Mouse (Mus musculus) kidney, embryonic 16.5 days (tissue): Measurements from ENCODE around the gene Zfp367. TPM values are rescaled to one million over a fixed set of nuclear protein-coding genes. Genes with fewer than 3 reads are reported as not detected.
A peak's percentile ranks its signal among the peaks of the same experiment; 100 is the strongest.

Source experiments
- ATAC-seq: fragments of 200-750 bp; cut with Nextera tagmentation; 2 replicates; pipeline ENCODE4 v1.8.0; 2017; ENCODE audit warnings: moderate TSS enrichment; ENCODE audit not compliant: low FRiP score, low TSS enrichment
- H3K27ac ChIP-seq: fragments of 300-500 bp; sonication (generic); 2 replicates; pipeline ENCODE4 v1.5.1; 2014; ENCODE audit warnings: low read length
- H3K27me3 ChIP-seq: fragments of 300-500 bp; sonication (generic); 2 replicates; pipeline ENCODE4 v1.6.1; 2014; ENCODE audit warnings: low read length, control low read depth, mixed read lengths; ENCODE audit not compliant: insufficient read depth
- H3K36me3 ChIP-seq: fragments of 300-500 bp; sonication (generic); 2 replicates; pipeline ENCODE4 v1.6.1; 2014; ENCODE audit warnings: low read length, control low read depth, mixed read lengths; ENCODE audit not compliant: insufficient read depth
- H3K4me1 ChIP-seq: fragments of 300-500 bp; sonication (generic); 2 replicates; pipeline ENCODE4 v1.6.1; 2014; ENCODE audit warnings: low read length, control low read depth, mixed read lengths; ENCODE audit not compliant: insufficient read depth
- H3K4me2 ChIP-seq: fragments of 300-500 bp; sonication (generic); replicated peaks from 2 replicates; pipeline ENCODE4 v1.6.1; 2014; ENCODE audit warnings: low read depth, low read length
- H3K4me3 ChIP-seq: fragments of 300-500 bp; sonication (generic); 2 replicates; pipeline ENCODE4 v1.5.1; 2014; ENCODE audit warnings: mild to moderate bottlenecking, low read length
- H3K9ac ChIP-seq: fragments of 300-500 bp; sonication (generic); replicated peaks from 2 replicates; pipeline ENCODE4 v1.6.1; 2014; ENCODE audit warnings: low read length
- H3K9me3 ChIP-seq: fragments of 300-500 bp; sonication (generic); 2 replicates; pipeline ENCODE4 v1.6.1; 2016; ENCODE audit warnings: low read length, control low read depth
- WGBS: fragments of 180-500 bp; shearing (Covaris S2); extraction: QIAGEN DNeasy Blood & Tissue Kit; methylation state at CpG from one replicate; pipeline ENCODE4 v1.1.7; 2014; 5-methylcytosine and 5-hydroxymethylcytosine counted together
- polyA plus RNA-seq: library from polyadenylated mRNA; unstranded; fragments of >200 nt; fragmentation: Nextera tagmentation; extraction: Ambion mirVana; gene quantifications from 2 replicates; pipeline ENCODE4 v1.2.1, GENCODE M21; 2015

Zfp367 gene
- polyA plus RNA-seq, 1 experiment from 2014 or later = 17.4 TPM

DNA sequence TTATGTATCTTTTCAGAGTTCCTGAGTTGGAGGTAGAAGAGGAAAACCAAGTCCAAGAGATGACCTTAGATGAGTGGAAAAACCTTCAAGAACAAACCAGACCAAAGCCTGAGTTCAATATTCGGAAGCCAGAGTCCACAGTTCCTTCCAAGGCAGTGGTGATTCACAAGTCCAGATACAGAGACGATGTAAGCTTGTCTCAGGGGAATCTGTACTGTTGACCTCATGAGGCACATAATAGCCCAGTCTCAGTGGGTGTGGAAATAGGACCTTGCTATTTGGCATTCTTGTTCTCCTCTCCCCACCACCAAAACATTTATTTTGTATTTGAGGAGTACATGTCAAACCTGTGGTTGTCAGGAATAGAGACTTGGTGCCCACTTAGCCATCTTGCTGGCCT, 29.1 kb upstream of the Zfp367 start:
- no peak overlapping the region for H3K4me2 ChIP-seq
- H3K9me3 ChIP-seq = no peaks in the 10 kb centered on the region
- no peak for ATAC-seq
- H3K4me3 ChIP-seq = no peak overlapping the region
- 70% methylated on average over 2 of the region's 2 CpGs for WGBS
- no peaks in the 10 kb centered on the region for H3K27me3 ChIP-seq
- peaks cover 26% of the 10 kb centered on the region for H3K36me3 ChIP-seq
- H3K27ac ChIP-seq = no peak overlapping the region
- no peak overlapping the region for H3K9ac ChIP-seq
- no peaks in the 10 kb centered on the region for H3K4me1 ChIP-seq

DNA sequence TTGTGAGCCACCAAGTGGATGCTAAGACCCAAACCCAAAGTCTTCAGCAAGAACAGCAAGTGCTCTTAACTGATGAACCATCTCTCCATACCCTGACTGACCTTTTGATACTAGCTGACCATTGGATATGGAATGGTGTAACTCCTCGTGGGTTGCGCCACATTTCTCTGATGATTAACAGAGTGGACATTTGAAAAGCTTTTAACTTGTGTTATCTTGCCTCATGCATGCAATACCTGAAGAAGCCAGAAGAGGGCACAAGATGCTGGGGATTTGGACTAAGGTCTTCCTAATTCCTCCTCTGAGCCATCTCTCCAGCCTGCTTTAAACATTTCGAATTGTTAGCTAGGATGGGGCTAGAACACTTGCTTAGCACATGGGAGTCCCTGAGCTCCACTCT, 27.9 kb upstream of the Zfp367 start:
- Histone ChIP-seq H3K4me3 (no peak overlapping the region), H3K27me3 (no peaks in the 10 kb centered on the region), H3K36me3 (peaks cover 25% of the 10 kb centered on the region), H3K9ac (no peak overlapping the region), H3K27ac (no peak overlapping the region), H3K9me3 (no peaks in the 10 kb centered on the region), H3K4me1 (no peaks in the 10 kb centered on the region), H3K4me2 (no peak overlapping the region)
- WGBS = 80% methylated on average over 3 of the region's 3 CpGs
- ATAC-seq = no peak

DNA sequence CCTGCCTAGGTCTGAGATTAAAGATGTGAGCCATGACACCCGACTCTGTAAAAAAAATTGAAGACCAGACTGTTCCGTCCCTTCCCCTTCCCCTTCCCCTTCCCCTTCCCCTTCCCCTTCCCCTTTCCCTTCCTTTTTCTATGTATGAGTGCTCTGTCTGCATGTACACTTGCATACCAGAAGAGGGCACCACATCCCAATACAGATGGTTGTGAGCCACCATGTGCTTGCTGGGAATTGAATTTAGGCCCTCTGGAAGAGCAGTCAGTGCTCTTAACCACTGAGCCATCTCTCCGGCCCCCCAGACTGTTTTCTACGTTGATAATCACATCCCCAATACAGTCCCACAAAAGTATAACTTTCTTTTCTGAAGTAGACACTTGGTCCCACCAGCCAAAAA, 27.3 kb upstream of the Zfp367 start:
- no peaks in the 10 kb centered on the region for H3K4me1 ChIP-seq
- H3K9me3 ChIP-seq = no peaks in the 10 kb centered on the region
- H3K9ac ChIP-seq = no peak overlapping the region
- no peak overlapping the region for H3K4me2 ChIP-seq
- H3K4me3 ChIP-seq = no peak overlapping the region
- no peaks in the 10 kb centered on the region for H3K27me3 ChIP-seq
- no peak for ATAC-seq
- 81% methylated on average over 4 of the region's 4 CpGs for WGBS
- no peak overlapping the region for H3K27ac ChIP-seq
- peaks cover 23% of the 10 kb centered on the region for H3K36me3 ChIP-seq

DNA sequence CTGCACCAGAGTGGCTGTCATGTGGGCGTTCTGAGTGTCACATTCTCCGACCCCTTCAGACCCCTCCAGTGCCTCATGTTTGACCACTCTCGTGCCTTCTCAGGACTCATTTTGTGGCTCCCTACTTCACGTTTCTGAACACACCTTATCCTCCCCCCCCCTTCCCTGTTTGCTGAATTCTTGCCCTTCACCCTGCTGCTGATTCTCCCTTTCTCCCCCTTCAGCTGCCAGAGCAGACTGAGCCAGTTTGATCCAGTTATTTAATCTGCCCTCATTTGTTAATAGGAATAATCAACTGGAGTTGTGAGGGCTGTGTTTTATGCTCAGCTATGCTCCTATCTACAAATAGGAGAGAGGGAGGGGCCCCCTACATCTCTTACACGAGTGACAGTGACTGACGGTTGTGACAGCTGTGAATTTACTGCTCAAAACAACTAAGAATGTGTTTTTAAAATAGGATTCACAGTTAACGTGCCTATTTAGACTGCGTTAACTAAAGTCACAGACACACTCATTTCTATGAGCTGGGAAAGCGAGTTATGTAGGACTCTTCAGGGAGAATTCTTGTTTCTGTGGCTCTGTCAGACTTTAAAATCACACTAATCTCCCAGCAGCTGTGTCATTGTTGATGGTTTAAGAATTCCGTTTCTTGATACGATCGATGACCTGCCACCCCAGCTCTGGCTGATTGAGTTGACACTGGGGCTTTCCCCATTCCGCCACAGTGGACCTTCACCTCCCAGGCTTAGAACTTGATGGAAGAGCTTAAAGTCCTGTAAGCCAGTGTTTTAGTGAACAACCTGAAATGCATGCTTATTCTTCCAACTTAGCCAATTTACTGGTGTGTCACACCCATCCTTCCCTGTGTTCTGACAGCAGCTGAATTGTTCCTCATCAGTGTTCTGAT, 26.0 kb upstream of the Zfp367 start:
- Histone ChIP-seq H3K36me3 (peaks cover 26% of the 10 kb centered on the region), H3K4me1 (no peaks in the 10 kb centered on the region), H3K4me2 (no peak overlapping the region), H3K27me3 (no peaks in the 10 kb centered on the region), H3K9me3 (no peaks in the 10 kb centered on the region), H3K4me3 (no peak overlapping the region), H3K9ac (no peak overlapping the region), H3K27ac (no peak overlapping the region)
- ATAC-seq = no peak
- 81% methylated on average over 13 of the region's 13 CpGs for WGBS

DNA sequence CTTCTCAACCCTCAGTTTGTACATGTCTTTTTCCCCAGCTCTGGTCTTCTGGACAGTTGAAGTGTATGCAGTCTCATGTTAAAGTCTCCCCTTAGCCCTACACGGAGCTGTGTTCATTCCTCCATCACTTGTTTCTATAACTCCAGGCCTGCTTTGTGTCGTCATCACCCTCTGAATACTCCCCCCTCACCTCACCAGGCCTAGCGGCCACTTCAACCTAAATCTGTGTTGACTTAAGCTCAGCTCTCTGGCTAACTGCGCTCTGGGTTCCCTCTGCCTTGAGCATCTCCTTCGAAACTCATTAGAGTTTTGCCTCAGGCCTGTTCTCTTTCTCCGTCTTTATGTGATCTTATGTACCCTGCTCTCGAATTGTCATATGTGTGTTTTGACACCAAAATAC, 25.0 kb upstream of the Zfp367 start:
- Histone ChIP-seq H3K4me3 (no peak overlapping the region), H3K27me3 (no peaks in the 10 kb centered on the region), H3K9ac (no peak overlapping the region), H3K4me2 (no peak overlapping the region), H3K9me3 (no peaks in the 10 kb centered on the region), H3K27ac (no peak overlapping the region), H3K36me3 (peaks cover 25% of the 10 kb centered on the region), H3K4me1 (no peaks in the 10 kb centered on the region)
- 82% methylated on average over 7 of the region's 7 CpGs for WGBS
- ATAC-seq = no peak

DNA sequence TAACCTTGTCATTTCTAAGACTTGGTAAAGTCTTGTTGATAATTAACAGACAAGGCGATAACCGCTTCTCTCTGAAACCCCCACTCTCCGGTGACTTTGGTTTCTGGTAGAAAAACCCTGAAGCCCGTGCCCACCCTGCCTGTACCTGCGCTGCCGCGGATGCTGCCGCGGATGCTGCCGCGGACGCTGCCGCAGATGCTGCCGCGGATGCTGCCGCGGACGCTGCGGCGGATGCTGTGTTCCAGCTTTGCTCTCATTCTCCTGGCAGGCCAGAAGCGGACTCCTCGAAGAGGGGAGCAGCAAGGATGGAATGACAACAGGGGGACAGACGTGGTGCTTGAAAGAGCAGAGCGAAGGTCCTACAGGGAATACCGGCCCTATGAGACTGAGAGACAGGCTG, 16.7 kb upstream of the Zfp367 start:
- Histone ChIP-seq H3K27ac (no peak overlapping the region), H3K4me3 (no peak overlapping the region), H3K4me2 (no peak overlapping the region), H3K4me1 (no peaks in the 10 kb centered on the region), H3K9ac (no peak overlapping the region), H3K27me3 (no peaks in the 10 kb centered on the region), H3K9me3 (peaks cover 49% of the 10 kb centered on the region), H3K36me3 (peaks cover 64% of the 10 kb centered on the region)
- 95% methylated on average over 25 of the region's 25 CpGs for WGBS
- ATAC-seq = no peak

DNA sequence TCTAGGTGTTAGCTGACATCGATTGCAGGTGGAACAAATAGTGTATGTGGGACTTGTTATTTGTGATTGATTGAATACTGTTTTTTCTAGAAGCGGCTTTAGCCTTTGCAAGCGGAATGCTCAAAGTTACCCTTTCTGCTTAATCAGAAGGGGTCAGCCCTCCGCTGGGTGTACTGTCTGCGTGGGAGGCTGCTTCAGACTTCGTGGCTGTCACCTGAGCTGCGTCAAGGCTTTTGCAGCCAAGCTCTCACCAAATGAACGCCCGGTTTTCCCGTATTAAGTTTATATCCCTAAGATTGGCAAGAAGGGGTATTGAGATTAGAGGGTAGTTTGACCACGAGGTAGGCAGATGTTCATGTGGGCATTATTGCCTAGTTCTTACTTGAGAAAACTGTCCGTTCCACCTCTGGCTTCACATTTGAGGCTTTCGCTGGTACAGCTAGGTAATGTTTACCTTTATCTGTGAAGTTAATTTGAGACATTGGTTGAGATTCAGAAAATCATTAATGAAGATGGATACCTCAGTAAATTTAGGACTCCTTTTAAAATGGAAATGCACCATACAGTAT, 10.2 kb upstream of the Zfp367 start:
- Histone ChIP-seq H3K36me3 (peaks cover 11% of the 10 kb centered on the region), H3K27ac (no peak overlapping the region), H3K4me1 (peaks cover 15% of the 10 kb centered on the region), H3K9ac (peak overlapping the region; percentile 79), H3K9me3 (peaks cover 10% of the 10 kb centered on the region), H3K4me3 (peak overlapping the region; percentile 73), H3K4me2 (peak overlapping the region; percentile 100), H3K27me3 (peaks cover 4% of the 10 kb centered on the region; the same call in 1 of the 2 replicates)
- no peak for ATAC-seq
- 22% methylated on average over 13 of the region's 13 CpGs for WGBS

DNA sequence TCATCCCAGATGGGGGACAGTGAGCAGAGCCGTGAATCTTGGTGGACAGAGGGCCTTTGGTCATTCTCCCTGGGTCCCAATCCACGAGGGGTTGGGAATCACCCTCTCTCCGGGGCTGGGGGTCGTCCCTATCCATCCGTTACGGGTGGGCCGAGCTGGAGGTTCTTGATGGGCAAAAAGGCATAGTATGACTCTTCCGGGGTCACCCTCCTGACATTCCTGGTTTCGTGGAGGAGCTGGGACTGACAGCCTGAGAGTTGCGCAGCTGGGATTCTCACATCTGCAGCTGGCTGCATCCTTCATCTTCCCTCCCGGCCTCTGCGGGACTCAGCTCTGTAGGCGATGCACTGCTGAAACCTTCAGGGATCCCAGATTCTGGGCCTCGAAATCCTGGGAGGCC, 9.6 kb upstream of the Zfp367 start:
- Histone ChIP-seq H3K4me1 (peaks cover 15% of the 10 kb centered on the region), H3K36me3 (peaks cover 8% of the 10 kb centered on the region), H3K4me3 (peak overlapping the region; percentile 73), H3K27ac (peak overlapping the region; percentile 67; the same call in 1 of the 2 replicates), H3K9me3 (peaks cover 9% of the 10 kb centered on the region; the same call in 1 of the 2 replicates), H3K4me2 (peak overlapping the region; percentile 100), H3K9ac (peak overlapping the region; percentile 79), H3K27me3 (peaks cover 4% of the 10 kb centered on the region; the same call in 1 of the 2 replicates)
- 1% methylated on average over 14 of the region's 14 CpGs for WGBS
- 0 out of 2 replicates have a peak, but pooled peaks have one; percentile 1 for ATAC-seq

DNA sequence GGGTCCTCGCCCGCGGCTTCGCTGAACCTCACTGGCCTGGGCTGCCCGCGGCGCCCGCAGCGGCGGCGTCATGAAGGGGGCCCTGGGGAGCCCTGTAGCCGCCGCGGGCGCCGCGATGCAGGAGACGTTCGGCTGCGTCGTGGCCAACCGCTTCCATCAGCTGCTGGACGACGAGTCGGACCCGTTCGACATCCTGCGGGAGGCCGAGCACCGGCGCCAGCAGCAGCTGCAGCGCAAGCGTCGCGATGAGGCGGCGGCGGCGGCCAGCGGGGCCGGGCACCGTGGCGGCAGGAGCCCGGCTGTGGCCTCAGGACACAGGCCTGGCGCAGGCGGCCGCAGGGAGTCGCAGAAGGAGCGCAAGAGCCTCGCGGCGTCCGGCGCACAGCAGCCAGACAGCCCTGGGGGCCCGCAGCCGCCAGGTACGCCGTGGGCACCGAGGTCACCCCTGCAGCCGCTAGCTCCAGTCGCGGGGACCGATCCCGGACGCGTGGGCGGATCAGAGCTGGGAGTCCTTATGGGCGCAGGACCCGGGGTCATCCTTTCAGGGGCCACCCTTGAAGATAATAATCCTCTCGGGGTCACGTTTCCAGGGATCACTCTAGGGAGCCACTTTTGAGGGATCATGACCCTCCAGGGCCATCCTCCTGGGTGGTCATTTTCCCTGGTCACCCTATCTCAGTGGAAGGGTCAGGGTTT, 9.1 kb upstream of the Zfp367 start:
- Histone ChIP-seq H3K36me3 (0 out of 2 replicates have a peak, but pooled peaks cover 5% of the 10 kb centered on the region), H3K9ac (peak overlapping the region; percentile 79), H3K4me3 (peak overlapping the region; percentile 73), H3K27me3 (peaks cover 4% of the 10 kb centered on the region; the same call in 1 of the 2 replicates), H3K9me3 (peaks cover 4% of the 10 kb centered on the region; the same call in 1 of the 2 replicates), H3K4me2 (peak overlapping the region; percentile 100), H3K4me1 (peaks cover 15% of the 10 kb centered on the region), H3K27ac (peak overlapping the region; percentile 67)
- peak; percentile 76 for ATAC-seq
- 0% methylated on average over 68 of the region's 71 CpGs for WGBS
